Mouse (Mus musculus) liver, adult (tissue): ENCODE results near the gene Gucy1b1.

Experiments
- GATA4 ChIP-seq: IDR thresholded peaks from 2 replicates; pipeline ENCODE4 v1.6.1; 2014; ENCODE audit warnings: mild to moderate bottlenecking, low read length; ENCODE audit not compliant: insufficient replicate concordance

Gucy1b1 gene

DNA sequence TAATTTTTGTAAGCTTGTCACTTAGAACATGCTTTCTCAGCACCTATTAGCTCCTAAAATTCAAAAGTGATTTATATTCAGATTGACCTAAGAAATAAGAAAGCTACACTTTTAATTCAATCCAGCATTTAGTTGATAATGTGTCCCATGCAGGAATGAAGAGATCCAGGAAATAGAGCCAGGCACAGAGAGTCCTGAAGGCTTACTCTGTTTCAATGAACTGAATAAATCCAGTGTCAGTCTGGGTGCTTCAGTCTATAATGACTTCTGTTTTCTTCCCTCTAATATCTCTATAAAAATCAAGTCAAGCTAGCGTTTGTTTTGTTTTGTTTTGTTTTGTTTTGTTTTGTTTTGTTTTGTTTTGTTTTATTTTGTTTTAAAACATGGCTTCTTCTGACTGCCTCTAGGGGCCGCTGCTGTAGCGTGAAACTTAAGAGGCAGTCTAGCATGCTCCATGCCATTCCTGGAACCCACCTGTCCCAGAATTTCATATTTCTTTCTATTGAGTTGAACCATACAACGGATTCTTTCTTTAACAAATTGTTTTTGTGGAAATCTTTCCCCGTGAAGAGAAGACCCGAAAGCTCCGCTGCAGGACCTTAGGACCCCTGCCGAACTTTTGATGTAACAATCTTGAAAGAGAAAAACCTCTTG is 27.3 kb downstream of the Gucy1b1 start:
- TF ChIP-seq GATA4 = no peak

DNA sequence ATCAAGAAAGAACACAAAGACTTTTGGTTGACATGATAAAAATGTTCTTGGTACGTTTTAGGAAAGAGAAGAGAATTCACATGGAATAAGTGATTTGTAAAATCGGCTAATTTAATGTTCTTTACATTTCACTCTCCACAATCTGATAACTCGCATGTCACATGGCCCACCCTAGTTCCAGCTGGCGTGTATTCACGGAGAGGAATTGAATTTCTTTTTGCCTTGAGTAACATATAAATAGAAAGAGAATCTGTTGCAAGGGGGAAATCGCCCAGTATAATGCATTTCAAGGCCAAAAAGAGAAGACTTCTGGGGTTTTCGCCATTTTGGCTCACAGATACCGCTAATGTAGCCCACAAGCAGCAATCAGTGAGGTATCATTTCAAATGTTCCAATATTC is 28.4 kb downstream of the Gucy1b1 start:
- TF ChIP-seq GATA4 = no peak

DNA sequence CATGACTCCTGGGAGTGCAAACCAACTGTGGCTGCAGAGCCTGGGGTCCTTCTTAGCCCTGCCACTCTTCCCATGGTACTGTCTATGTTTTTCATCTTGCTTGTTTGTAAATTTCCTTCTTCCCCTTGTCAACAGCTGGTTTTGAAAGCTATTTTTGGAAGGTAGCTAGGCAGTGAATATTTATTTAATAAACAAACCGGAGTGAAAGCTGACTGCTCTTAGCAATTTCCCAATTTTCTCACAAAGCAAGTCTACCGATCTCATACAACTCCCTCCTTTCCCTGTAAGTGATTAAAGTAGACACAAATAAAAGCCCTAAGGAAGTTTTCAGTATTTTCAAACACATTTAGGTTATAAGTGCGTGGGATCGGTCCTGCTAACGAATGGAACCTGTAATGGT is 29.6 kb downstream of the Gucy1b1 start:
- TF ChIP-seq GATA4 = no peak

DNA sequence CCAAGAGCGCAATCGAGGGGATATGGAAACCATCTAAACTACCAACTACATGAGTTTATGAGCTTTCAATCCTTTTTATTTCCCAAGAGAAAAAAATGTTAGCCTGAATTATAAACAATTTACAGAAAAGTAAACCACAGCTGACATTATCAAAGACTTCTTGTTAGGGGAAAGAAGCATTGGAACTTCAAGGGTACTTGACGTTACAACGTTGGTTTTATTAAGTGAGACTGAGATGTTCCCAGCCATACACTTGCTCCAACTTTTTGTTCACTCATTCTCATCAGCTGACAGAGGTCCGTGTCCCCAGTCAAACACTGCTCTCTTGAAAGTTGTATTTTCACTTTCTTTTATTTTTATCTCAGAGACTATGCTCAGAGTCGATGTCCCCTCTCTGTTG is 30.8 kb downstream of the Gucy1b1 start:
- no peak for TF ChIP-seq GATA4

DNA sequence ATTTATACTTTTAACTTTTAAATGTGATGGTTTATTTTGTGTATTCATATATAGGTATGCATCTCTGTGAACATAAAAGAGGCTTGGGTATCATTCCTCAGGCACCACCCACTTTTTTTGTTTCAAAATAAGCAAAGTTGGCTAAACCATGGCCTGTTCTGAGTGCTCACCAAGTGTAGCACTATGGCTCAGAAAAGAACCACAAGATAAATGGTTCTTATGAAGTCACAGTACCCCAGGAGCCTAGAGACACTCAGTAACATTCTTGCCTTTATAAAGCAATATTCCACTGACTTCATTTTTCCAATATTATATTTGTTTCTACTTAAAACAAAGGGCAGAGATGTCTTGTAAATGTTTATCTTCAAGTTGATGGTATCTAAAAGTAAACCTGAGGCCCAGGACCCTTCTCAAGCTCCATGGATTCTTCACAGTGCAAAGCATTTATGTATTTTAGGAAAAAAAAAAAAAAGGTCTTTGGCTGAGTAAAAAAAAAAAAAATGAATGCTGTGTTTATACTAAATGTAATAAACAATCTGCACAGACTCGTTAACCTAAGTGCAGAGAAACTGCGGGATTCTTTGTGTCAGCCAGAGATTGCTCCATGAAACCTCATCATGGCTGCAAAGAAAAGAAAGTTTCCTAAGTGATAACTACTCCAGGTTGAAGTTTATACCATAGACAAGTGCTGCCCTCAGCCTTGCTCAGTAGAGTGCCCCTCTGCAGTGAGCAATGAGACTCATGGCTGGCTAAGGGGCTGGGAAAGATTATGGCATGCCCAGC is 38.0 kb downstream of the Gucy1b1 start:
- TF ChIP-seq GATA4 = no peak

DNA sequence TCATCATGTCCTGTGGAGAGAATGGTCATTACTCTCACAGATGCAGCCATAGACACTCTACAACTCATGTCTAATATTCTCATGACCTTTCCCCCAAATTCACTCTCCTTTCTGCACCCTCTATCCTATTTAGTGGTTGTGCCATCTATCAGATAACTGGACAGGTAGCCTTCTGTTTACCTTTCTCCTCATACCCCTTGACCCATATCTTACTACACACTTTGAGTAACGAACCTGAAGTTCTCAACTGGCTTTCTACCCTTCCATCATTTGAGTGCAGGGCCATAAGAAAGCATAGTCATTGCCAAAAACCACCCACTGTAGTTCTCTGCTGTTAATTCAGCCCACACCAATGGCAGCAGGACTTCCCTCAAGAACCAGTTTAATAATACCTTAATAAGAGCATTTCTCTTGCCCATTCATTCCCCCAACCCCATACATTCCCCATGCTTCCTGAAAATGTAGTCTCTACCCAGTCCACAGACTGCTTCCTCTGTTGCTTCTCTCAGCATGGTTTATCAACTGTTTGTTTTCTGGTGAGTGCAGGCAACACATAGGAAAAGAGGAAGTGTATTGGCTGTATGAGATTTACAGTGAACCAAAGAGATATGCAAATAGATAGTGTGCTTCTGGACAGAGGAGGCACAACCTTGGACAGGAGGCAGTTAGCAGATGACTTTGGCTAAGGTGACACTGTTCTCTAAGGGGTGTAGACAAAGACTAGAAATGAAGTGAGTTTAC is 44.3 kb downstream of the Gucy1b1 start:
- TF ChIP-seq GATA4 = 0 out of 2 replicates have a peak, but pooled peaks have one; percentile 23

DNA sequence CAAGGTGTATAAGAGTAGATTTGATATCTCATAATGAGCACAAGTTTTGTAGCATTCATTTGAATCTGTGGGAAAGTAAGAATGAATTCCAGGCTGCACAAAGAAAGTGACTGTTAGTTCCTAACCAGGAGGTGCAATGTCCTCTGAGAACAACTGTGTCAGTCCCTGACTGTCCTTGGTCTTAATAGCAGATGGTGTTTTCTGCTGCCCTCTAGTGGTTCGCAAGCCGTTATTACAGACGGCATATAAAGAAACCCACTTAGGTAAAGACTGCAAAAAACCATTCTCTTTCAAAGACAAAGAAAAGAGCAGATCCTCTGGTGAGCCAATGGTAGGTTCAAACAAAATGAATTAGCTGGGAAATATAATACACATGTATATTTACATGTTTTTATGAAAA is 45.3 kb downstream of the Gucy1b1 start:
- TF ChIP-seq GATA4 = no peak

DNA sequence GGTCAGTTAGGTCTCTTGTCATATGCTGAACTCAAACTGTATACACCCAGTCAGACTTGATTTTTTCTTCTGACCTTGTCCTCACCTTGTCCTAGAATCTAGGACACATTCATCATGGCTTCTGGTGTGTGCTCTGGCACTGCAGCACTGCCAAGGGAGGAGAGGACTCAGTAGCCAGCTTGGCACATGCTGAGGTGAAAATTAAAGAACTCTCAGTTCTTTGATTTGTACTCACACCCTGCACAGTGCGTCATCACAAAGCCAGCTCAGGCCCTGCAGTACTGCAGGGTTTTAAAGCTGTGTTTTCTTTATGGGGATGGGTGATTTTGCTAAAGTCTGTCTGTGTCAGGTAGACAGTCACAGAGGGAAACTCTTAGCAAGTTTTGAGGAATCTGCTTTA is 47.2 kb downstream of the Gucy1b1 start:
- TF ChIP-seq GATA4 = no peak

DNA sequence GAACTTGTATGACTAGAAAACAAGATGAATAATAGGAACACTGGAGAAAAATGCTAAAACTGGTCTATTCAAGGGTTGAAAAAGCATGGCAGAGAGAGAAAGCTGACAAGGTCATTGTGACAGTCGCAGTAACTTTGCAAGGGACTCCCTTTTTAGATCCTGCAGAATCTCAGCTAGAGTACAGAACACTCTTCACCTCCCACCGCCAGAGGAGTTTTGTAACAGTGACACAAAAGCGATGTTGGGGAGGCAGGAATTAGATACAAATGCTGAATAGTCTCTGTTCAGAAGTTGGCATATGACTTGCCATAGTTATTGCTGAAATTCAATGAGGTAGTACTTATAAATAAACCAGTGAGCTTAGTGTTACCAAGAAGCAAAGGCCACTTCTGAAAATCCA is 51.4 kb downstream of the Gucy1b1 start:
- no peak for TF ChIP-seq GATA4

DNA sequence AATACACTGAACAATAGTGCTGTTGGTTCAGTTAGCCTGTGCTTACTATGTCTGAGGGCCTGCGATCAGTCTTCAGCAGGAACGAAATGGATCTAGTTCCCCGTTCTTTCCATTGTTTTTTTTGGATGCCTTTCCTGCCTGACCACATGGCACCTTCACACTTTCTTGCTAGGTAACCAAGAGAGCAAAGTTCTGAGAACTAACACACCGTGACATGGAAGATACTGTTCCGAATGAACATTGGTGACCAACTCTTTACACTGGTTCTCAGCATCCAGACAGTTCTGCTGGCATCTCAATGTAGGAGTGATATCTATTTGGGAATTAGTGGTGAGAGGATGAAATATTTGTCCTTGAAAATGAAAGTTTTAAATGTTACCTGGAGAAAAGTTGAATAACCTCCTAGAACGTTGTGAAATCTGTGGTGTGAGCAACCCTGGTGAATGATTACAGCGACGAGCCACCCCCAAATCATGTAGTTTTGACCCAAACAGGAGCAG is 52.0 kb downstream of the Gucy1b1 start:
- TF ChIP-seq GATA4 = no peak

DNA sequence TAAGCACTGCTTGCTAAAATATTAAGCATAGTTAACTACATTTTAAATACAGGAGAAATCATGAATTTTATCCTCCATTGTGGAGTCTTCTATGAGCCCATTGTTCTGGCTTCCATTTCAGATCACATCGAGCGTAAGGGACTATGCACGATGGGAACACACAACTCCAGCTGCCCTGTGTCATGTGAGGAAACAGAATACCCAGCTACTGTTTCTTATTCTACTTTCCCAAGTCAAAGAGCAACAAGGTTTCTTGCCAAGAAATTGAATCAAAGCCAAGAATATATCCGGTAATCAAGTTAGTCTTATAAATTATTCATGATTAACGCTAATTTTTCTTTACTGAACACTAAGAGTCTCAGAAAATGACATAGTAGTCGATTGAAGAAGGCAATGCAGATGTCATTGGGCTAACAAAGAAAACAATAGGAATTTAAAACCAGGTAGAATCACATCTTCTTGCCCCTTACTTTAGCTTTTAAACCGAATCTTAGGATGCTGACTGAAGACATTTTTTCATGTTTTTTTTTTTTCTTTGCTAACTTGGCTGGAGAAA is 60.3 kb downstream of the Gucy1b1 start:
- no peak for TF ChIP-seq GATA4

DNA sequence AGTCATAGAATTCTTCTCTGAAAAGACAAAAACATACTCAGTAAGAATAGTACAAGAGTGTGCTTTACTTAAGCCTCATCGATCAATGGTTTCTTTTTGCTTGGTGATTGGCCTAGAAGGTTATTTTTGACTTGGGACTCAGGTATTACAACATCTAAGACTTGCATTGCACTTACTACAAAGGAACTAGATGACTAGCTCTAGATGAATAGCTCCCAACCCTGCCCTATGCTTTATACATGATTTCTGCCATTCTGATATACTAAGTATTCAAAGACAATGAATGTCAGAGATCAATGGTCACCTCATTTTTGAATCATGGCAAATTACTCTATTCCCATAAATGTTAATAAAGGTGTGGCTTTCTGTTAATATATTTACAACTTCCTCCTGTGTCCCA is 67.5 kb downstream of the Gucy1b1 start:
- no peak for TF ChIP-seq GATA4

DNA sequence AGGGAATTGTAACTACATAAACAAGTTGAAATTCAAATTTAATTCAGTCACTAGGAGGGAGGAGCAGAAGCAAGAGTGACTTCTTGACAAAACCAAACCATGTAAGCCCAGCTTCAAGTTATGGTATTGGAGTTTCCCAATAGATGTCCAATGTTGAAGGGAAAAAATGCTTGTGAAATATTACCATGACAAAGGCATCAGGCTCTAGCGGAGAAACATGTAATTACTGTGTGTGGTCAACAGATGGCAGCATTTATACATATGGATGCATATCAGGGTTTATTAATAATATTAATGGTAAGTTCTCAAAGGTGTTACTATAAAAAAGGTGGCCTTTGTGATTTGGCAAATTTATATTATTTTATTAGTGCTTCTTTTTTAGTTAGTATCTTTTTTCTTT is 78.5 kb downstream of the Gucy1b1 start:
- TF ChIP-seq GATA4 = no peak

DNA sequence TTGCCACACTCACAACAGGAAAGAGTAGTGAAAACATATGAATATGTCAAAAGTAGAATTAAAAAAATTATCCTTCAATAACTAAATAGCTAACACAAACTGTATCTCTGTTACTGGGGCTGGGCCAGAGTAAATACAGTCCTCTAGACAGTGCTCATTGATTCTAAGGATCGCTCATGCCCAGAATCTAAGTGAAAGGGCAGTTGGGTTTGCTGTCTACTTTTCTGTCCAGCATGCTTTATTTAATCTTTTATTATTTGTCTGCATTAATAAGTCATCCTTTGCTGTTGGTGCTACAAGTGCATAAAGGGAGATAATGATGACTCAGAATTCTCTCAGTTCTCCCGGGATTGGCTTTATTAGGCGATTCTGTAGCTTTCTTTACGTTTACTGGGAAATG is 79.1 kb downstream of the Gucy1b1 start:
- TF ChIP-seq GATA4 = 0 out of 2 replicates have a peak, but pooled peaks have one; percentile 20

DNA sequence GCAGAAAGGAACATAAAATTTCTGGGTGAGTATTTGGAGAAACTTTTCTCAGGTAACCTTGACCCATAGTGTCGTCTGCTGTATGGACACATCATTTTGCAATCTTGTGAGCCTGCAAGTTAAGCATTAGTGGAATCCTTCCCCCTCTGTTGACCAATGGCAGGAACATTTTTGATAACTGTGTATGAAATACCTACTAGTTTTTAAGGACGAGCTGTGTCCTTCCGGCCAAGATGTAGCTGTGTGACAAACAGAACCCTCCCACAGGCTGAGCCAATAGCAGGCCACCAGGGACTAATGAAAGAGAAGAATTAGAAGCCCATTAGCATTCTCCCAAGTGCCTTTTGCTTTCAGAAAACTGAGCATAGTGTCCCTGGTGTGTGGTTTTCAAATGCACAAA is 84.0 kb downstream of the Gucy1b1 start:
- peak; percentile 47; the same call in 1 of the 2 replicates for TF ChIP-seq GATA4
